Mouse (Mus musculus): Measurements from ENCODE around the gene Cyp4f39. TPM values are rescaled to one million over a fixed set of nuclear protein-coding genes. Genes with fewer than 3 reads are reported as not detected.

Gene Cyp4f39
- polyA plus RNA-seq, 1 experiment from 2014 or later, result 0.15 TPM

DNA sequence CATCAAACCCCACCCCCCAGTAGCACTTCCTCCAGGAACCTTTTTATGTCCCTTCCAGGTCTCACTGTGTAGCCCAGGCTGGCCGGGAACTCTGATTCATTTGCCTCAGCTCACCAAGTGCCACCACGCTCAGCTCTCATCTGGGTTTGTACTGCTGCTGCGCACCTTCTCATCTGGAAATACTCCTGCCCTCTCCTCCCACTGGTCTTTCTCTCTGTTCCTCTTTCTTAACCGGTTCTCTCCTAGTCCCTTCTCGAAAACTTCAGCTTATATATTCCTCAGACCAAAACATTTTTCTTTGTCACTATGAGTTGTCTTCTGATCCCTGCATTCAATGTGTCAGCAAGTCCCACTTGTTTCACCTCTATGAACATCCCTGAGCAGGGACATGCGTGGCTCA is 9.3 kb upstream of the Cyp4f39 start:
- DNase-seq (ENCODE audit: low spot score), result no peak
- H3K9me3 ChIP-seq (replicated peaks), result no peaks in the 10 kb centered on the region
- H3K4me3 ChIP-seq, result no peak overlapping the region
- 81% methylated on average over 6 of the region's 6 CpGs for WGBS
- H3K4me1 ChIP-seq, result no peaks in the 10 kb centered on the region
- no peak overlapping the region for H3K27ac ChIP-seq (replicated peaks)
- H3K36me3 ChIP-seq, result no peaks in the 10 kb centered on the region
- H3K27me3 ChIP-seq (ENCODE audit: low read depth, poor library complexity, severe bottlenecking), result no peaks in the 10 kb centered on the region

DNA sequence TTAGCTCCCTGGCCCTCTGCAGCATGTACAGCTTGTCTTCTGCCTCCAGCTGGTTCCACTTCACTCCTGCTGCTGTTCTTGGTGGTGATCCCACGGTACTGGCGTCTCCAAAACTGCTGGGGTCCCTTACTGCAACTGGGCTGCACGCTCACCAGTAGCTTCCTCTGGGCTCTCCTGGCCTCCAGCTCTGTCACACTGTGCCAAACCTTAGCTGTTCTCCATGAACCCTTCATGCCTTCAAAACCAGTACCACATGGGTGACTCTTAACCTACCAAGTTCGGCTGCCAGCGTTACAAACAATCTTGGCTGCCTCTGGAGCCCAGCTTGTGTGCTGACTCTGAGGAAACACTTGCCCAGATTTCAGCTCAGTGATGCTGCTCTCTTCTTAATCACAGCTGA is 7.5 kb upstream of the Cyp4f39 start:
- no peak for DNase-seq (ENCODE audit: low spot score)
- no peak overlapping the region for H3K27ac ChIP-seq (replicated peaks)
- H3K4me3 ChIP-seq, result no peak overlapping the region
- H3K27me3 ChIP-seq (ENCODE audit: low read depth, poor library complexity, severe bottlenecking), result no peaks in the 10 kb centered on the region
- peaks cover 3% of the 10 kb centered on the region; the same call in 1 of the 2 replicates for H3K9me3 ChIP-seq (replicated peaks)
- no peaks in the 10 kb centered on the region for H3K36me3 ChIP-seq
- H3K4me1 ChIP-seq, result no peaks in the 10 kb centered on the region
- 85% methylated on average over 5 of the region's 5 CpGs for WGBS

DNA sequence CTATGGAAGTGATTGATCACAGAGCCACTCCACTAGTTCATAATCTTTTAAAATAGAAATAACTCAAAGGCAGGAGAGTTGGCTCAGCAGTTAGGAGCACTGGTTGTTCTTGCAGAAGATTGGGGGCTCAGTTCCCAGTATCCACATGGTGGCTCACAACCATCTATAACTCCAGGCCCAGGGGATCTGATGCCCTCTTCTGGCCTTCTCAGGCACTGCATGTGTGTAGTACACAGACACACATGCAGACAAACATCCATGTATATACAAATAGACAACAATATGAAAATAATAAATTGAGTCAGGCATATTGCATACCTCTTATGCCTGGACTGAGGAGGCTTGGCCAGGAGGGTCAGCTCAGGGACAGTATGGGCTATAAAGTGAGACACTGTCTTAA is 5.3 kb upstream of the Cyp4f39 start:
- peaks cover 2% of the 10 kb centered on the region; the same call in 1 of the 2 replicates for H3K4me1 ChIP-seq
- H3K4me3 ChIP-seq, result no peak overlapping the region
- H3K27ac ChIP-seq (replicated peaks), result no peak overlapping the region
- no peaks in the 10 kb centered on the region; the same call in 1 of the 2 replicates for H3K27me3 ChIP-seq (ENCODE audit: low read depth, poor library complexity, severe bottlenecking)
- no peak for DNase-seq (ENCODE audit: low spot score)
- peaks cover 3% of the 10 kb centered on the region; the same call in 1 of the 2 replicates for H3K9me3 ChIP-seq (replicated peaks)
- no peaks in the 10 kb centered on the region for H3K36me3 ChIP-seq

DNA sequence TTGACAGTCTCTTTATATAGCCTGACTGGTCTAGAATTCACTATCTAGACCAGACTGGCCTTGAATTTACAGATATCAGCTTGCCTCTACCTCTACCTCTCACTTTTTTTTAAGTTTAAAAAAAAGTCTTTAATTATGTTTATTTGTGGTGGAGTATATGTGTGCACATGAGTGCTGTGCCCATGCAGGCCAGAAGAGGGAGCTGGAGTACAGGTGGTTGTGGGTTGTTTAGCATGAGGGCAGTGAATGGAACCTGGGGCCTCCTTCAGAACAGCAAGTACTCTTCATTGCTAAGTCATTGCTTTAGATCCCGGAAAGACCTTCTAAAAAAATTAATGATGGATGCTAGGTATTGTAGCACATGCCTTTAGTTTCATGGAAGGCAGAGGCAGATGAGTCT is 3.5 kb upstream of the Cyp4f39 start:
- Histone ChIP-seq H3K27ac (replicated peaks) (no peak overlapping the region), H3K9me3 (replicated peaks) (peaks cover 3% of the 10 kb centered on the region; the same call in 1 of the 2 replicates), H3K4me1 (peaks cover 15% of the 10 kb centered on the region), H3K36me3 (no peaks in the 10 kb centered on the region), H3K4me3 (no peak overlapping the region), H3K27me3 (ENCODE audit: low read depth, poor library complexity, severe bottlenecking) (peaks cover 16% of the 10 kb centered on the region)
- WGBS, result 96% methylated on average over 1 of the region's 1 CpGs
- no peak for DNase-seq (ENCODE audit: low spot score)

DNA sequence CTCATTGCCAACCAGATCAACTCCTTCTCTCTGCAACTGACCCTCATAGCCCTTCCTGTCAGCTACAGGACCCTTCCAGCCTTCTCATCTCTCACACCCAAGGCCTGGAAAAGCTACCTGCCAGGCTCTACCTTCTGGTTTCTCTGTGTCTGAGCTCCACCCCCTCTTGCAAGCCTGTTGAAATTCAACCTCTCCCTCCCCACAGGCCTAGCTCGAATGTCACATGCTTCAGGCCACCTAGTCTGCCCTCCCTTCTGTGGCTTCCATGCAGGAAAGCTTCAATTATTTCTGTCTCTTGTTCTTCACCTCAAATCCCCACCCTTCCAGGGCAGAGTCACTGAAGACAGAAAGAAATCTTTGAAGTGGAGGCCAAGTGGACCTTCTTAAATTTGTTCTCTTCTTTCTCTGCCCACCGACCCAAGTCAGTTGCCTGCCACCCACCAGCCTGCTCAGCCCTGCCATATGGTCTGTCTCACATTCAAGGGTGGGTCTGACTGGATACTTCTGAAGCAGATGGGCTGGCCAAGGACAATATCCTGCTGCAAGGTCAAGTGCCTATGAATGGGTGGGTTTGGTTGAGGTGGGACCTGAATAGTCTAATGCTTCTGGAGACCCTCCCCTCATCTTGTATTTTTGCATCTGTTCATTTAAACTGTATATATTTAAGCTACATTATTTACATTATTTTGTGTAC is 1.5 kb upstream of the Cyp4f39 start:
- no peak for DNase-seq (ENCODE audit: low spot score)
- no peak overlapping the region for H3K27ac ChIP-seq (replicated peaks)
- H3K36me3 ChIP-seq, result no peaks in the 10 kb centered on the region
- 57% methylated on average over 2 of the region's 2 CpGs for WGBS
- H3K4me1 ChIP-seq, result peaks cover 15% of the 10 kb centered on the region
- H3K4me3 ChIP-seq, result no peak overlapping the region
- peaks cover 3% of the 10 kb centered on the region; the same call in 1 of the 2 replicates for H3K9me3 ChIP-seq (replicated peaks)
- peaks cover 18% of the 10 kb centered on the region for H3K27me3 ChIP-seq (ENCODE audit: low read depth, poor library complexity, severe bottlenecking)

DNA sequence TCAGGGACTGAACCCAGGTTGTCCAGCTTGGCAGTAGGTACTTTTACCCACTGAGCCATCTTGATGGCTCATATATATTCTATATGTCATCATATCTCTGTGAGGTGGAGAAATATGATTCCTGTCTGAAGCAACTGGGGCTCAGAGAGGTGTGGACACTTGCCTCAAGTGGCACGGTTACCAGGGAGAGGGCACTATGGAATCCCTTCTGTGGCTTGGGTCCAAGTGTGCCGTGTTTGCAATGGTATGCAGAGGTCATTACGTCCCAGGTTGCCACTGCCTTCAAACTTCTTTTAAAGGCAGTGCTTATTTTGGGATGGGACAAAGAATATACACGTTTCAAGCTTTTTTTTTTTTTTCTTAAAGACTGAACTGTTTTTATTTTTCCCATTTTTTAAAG is 1.7 kb downstream of the Cyp4f39 start:
- Histone ChIP-seq H3K27ac (replicated peaks) (no peak overlapping the region), H3K27me3 (ENCODE audit: low read depth, poor library complexity, severe bottlenecking) (peaks cover 18% of the 10 kb centered on the region), H3K9me3 (replicated peaks) (peaks cover under 1% of the 10 kb centered on the region; the same call in 1 of the 2 replicates), H3K4me1 (peaks cover 15% of the 10 kb centered on the region), H3K4me3 (no peak overlapping the region), H3K36me3 (no peaks in the 10 kb centered on the region)
- no peak for DNase-seq (ENCODE audit: low spot score)
- 86% methylated on average over 4 of the region's 4 CpGs for WGBS

DNA sequence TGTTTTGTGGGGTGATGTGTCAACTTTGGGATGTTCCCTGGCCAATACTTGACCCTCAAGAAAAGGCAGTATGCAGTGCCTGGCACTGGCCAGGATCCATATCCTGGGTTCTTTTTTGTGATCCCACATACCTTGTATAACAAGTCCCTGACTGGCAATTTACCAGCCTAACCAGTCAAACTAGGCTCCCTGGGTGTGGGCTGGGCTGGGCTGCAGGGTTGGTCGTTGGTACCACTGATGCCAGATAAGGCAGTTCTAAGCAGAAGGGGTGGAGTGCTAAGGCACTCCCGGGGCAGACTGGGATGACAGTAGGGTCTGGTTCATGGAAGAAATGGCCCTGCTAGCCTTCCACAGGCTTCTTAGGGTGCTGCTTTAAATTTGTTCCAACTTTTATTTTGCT is 2.5 kb downstream of the Cyp4f39 start:
- H3K9me3 ChIP-seq (replicated peaks), result no peaks in the 10 kb centered on the region
- H3K27me3 ChIP-seq (ENCODE audit: low read depth, poor library complexity, severe bottlenecking), result peaks cover 18% of the 10 kb centered on the region
- H3K36me3 ChIP-seq, result no peaks in the 10 kb centered on the region
- DNase-seq (ENCODE audit: low spot score), result no peak
- no peak overlapping the region for H3K4me3 ChIP-seq
- 51% methylated on average over 2 of the region's 2 CpGs for WGBS
- H3K4me1 ChIP-seq, result peaks cover 15% of the 10 kb centered on the region
- no peak overlapping the region for H3K27ac ChIP-seq (replicated peaks)

DNA sequence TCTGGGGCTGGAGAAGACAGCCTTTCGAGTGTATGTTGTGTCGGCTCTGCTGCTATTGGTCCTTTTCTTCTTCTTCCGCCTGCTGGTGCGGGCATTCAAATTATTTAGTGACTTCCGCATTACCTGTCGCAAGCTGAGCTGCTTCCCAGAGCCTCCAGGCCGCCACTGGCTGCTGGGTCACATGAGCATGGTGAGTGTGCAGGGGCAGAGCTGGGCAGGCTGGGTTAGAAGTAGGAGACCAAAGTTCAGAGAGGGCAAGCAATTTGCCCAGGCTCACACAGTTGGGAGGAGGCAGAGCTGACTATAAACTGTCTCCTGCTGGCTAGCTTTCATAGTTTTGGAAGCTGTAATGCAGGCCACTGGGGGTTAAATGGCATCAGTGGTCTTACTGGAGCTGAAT is 16.0 kb downstream of the Cyp4f39 start:
- no peak for DNase-seq (ENCODE audit: low spot score)

DNA sequence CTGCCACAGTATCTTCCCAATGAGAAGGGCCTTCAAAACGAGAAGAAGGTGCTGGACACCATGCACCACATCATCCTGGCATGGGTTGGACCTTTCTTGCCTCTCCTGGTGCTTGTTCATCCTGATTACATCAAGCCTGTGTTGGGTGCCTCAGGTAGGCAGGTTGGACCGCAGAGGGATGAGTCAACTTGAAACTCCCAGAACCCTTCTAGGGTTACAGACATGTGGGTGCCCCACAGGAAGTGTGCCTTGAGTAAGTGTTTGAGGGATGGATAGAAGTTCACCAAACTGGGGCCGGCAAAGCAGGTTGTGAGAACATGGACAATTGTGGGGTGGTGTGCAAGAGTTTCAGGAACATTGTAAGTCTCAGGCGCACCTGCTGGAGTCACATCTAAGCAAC is 18.3 kb downstream of the Cyp4f39 start:
- DNase-seq (ENCODE audit: low spot score), result no peak
- 86% methylated on average over 4 of the region's 4 CpGs for WGBS
- Histone ChIP-seq H3K4me3 (no peak overlapping the region), H3K36me3 (no peaks in the 10 kb centered on the region), H3K9me3 (replicated peaks) (no peaks in the 10 kb centered on the region), H3K27me3 (ENCODE audit: low read depth, poor library complexity, severe bottlenecking) (no peaks in the 10 kb centered on the region), H3K27ac (replicated peaks) (no peak overlapping the region), H3K4me1 (no peaks in the 10 kb centered on the region)

More for the DNA sequence above, 16.0 kb downstream of the Cyp4f39 start:
- Histone ChIP-seq H3K36me3 (no peaks in the 10 kb centered on the region), H3K4me1 (no peaks in the 10 kb centered on the region), H3K27ac (replicated peaks) (no peak overlapping the region), H3K4me3 (no peak overlapping the region), H3K27me3 (ENCODE audit: low read depth, poor library complexity, severe bottlenecking) (no peaks in the 10 kb centered on the region), H3K9me3 (replicated peaks) (no peaks in the 10 kb centered on the region)
- 57% methylated on average over 7 of the region's 7 CpGs for WGBS

DNA sequence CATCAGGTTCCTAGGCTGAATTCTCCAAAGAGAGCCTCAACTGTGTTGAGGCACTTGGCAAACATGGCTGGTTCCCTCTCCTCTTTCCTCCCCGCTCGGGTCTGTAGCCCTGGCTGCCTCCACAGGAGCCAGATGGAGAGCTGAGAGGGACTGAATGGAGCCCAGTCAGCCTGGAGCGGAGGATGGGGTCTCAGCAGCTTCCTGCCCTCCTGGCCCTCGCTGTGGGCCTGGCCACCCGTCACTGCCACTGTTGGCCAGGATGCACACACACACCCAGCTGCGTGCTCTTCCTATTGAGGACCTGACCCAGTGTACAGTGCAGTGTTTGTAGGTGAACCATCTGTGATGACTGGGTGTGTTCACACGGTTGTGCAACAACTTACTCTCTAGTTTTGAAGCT is 19.7 kb downstream of the Cyp4f39 start:
- 69% methylated on average over 7 of the region's 7 CpGs for WGBS
- Histone ChIP-seq H3K4me1 (0 out of 2 replicates have a peak, but pooled peaks cover 4% of the 10 kb centered on the region), H3K27me3 (ENCODE audit: low read depth, poor library complexity, severe bottlenecking) (no peaks in the 10 kb centered on the region), H3K36me3 (no peaks in the 10 kb centered on the region), H3K4me3 (no peak overlapping the region), H3K27ac (replicated peaks) (no peak overlapping the region), H3K9me3 (replicated peaks) (no peaks in the 10 kb centered on the region)
- DNase-seq (ENCODE audit: low spot score), result no peak

DNA sequence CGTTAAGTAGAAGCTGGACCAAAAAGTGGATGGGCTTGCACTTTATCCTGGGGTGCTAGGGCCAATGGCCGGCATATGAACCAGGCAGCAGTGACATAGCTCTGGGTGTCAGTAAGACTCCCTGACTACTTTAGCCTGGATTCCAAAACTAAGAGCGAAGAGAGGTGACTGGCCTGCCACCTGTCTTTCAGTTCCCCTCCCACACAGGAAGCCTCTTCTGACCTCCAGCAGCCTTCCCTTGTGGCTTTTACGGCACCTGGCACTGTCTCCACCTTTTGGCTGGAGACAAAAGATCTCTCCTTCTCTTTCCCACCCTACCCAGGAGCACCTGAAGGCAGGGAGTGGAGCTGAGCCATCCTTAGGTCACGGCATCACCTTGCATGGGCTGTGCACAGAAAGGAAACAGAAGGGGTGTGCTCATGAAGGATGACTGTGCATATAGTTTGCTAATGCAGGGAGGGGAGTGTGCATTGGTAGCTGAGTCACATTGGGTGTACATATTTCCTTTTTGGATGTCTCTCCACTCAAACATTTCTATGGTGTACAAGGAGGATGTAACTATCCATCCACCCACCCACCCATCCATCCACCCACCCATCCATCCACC is 22.5 kb downstream of the Cyp4f39 start:
- Histone ChIP-seq H3K36me3 (no peaks in the 10 kb centered on the region), H3K9me3 (replicated peaks) (no peaks in the 10 kb centered on the region), H3K27ac (replicated peaks) (no peak overlapping the region), H3K4me1 (0 out of 2 replicates have a peak, but pooled peaks cover 4% of the 10 kb centered on the region), H3K4me3 (no peak overlapping the region), H3K27me3 (ENCODE audit: low read depth, poor library complexity, severe bottlenecking) (peaks cover 5% of the 10 kb centered on the region; the same call in 1 of the 2 replicates)
- WGBS, result 87% methylated on average over 5 of the region's 5 CpGs
- DNase-seq (ENCODE audit: low spot score), result no peak

DNA sequence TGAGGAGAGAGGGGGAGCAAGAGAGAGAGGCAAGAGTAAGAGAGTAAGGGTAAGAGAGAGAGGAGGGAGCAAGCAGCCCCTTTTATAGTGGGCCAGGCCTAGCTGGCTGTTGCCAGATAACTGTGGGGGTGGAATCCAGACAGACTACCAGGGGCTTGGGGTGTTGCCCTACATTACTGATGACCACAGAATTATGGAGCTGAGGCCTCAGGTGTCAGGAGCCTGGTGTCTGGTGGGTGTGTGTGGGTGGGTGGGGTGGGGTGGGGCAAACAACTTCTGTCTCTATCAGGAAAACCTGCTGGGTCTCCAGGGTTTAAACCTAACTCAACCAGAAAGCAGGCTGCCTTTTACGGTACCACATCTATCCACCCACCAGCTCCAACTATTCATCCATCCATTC is 24.7 kb downstream of the Cyp4f39 start:
- Histone ChIP-seq H3K4me3 (no peak overlapping the region), H3K27me3 (ENCODE audit: low read depth, poor library complexity, severe bottlenecking) (peaks cover 24% of the 10 kb centered on the region), H3K36me3 (no peaks in the 10 kb centered on the region), H3K4me1 (0 out of 2 replicates have a peak, but pooled peaks cover 4% of the 10 kb centered on the region), H3K9me3 (replicated peaks) (no peaks in the 10 kb centered on the region), H3K27ac (replicated peaks) (no peak overlapping the region)
- DNase-seq (ENCODE audit: low spot score), result no peak
- 100% methylated on average over 1 of the region's 1 CpGs for WGBS

DNA sequence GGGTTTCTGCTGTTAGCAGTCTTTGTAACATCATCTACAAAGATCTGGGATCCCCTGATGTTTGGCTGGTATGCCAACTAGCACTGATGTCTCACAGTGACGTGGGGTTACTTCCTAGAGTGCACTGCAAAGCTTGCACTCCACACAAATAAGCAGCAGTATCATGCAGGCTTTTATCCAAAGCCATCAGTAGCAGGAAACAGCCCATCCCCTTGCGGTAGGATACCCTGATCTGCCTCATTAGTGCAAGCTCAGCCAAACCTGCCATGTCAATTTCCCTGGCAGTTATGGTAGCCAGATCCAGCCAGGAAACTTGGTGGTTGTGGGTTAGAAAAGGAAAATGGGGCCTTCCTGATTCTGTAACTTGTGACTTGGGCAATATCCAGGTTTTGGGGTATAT is 26.2 kb downstream of the Cyp4f39 start:
- Histone ChIP-seq H3K4me1 (peaks cover 8% of the 10 kb centered on the region; the same call in 1 of the 2 replicates), H3K27me3 (ENCODE audit: low read depth, poor library complexity, severe bottlenecking) (peaks cover 39% of the 10 kb centered on the region), H3K36me3 (no peaks in the 10 kb centered on the region), H3K27ac (replicated peaks) (no peak overlapping the region), H3K4me3 (no peak overlapping the region), H3K9me3 (replicated peaks) (no peaks in the 10 kb centered on the region)
- DNase-seq (ENCODE audit: low spot score), result no peak
- 87% methylated on average over 2 of the region's 2 CpGs for WGBS
